Mouse (Mus musculus): Measurements from ENCODE around the gene Tbcb. TPM values are rescaled to one million over a fixed set of nuclear protein-coding genes. Genes with fewer than 3 reads are reported as not detected.
A peak's percentile ranks its signal among the peaks of the same experiment; 100 is the strongest.

The Tbcb gene
- polyA plus RNA-seq, 1 experiment from 2014 or later: 41.8 TPM

DNA sequence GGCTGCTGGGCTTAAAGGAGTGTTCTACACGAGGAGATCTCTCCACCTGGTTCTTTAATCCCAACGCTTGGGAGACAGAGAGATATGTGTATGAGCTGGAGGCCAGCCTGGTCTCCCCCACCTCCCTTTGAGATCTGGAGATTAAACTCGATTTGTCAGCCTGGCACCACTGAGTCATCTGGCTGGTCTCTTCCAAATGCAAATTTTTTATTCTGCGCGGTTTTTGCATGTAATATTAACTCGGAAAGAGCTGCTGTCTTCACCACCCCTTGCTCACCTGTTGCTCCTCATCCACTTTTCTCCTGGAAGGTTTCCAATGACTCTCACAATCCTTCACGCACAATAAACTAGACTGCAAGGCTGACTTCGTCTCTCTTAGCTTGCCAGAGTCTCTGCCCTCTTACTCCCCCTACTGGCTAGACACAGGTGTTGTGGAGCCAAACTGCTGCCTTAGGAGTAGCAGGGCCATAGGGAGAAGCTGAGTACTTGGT is 33.5 kb downstream of the Tbcb start, which contains the start of gene Capns1:
Gene Capns1 (minus strand): TSS at position 331 of the 491 bp plus-strand sequence.
- TF ChIP-seq CTCF (IDR thresholded peaks at IDR 0.05; ENCODE audit: low read depth) (peak; percentile 95), EP300 (IDR thresholded peaks at IDR 0.05; ENCODE audit: low read depth) (no peak)
- H3K9me3 ChIP-seq (ENCODE audit: low read length): no peaks in the 10 kb centered on the region
- H3K4me2 ChIP-seq (ENCODE audit: low read depth, low read length): 0 out of 2 replicates have a peak within 1 kb of the TSS, but pooled peaks have one; percentile 15
- no peak within 1 kb of the TSS for H3K27ac ChIP-seq (ENCODE audit: low read depth)
- no peak within 1 kb of the TSS for H3K4me3 ChIP-seq (ENCODE audit: low read depth, low read length)
- peaks cover 16% of the 10 kb centered on the region for H3K4me1 ChIP-seq (ENCODE audit: insufficient read depth)
- no peaks in the 10 kb centered on the region for H3K27me3 ChIP-seq (ENCODE audit: insufficient read depth, low read length)
- no peaks in the 10 kb centered on the region for H3K36me3 ChIP-seq (replicated peaks; ENCODE audit: insufficient read depth, low read length)
- WGBS (ENCODE audit: insufficient replicate concordance): 13% methylated on average over 8 of the region's 8 CpGs
- DNase-seq (peak; percentile 67), ATAC-seq (no peak)
- no peak within 1 kb of the TSS for H3K9ac ChIP-seq (replicated peaks)

- DNase-seq (no peak), ATAC-seq (no peak)
- no peaks in the 10 kb centered on the region for H3K9me3 ChIP-seq (ENCODE audit: low read length)
- no peaks in the 10 kb centered on the region for H3K27me3 ChIP-seq (ENCODE audit: insufficient read depth, low read length)
- 0 out of 2 replicates have a peak, but pooled peaks cover 3% of the 10 kb centered on the region for H3K36me3 ChIP-seq (replicated peaks; ENCODE audit: insufficient read depth, low read length)
- H3K4me3 ChIP-seq (ENCODE audit: low read depth, low read length): no peak overlapping the region
- TF ChIP-seq EP300 (IDR thresholded peaks at IDR 0.05; ENCODE audit: low read depth): no peak
- TF ChIP-seq CTCF (IDR thresholded peaks at IDR 0.05; ENCODE audit: low read depth): no peak
- no peak overlapping the region for H3K4me2 ChIP-seq (ENCODE audit: low read depth, low read length)
- H3K4me1 ChIP-seq (ENCODE audit: insufficient read depth): peaks cover 20% of the 10 kb centered on the region
- no peak overlapping the region for H3K27ac ChIP-seq (ENCODE audit: low read depth)
- WGBS (ENCODE audit: insufficient replicate concordance): 58% methylated on average over 5 of the region's 5 CpGs
- H3K9ac ChIP-seq (replicated peaks): no peak overlapping the region
Observed at GRCm38 (mm10) chr7:30197592-30198129, 34.4 kb downstream of the Tbcb start.

DNA sequence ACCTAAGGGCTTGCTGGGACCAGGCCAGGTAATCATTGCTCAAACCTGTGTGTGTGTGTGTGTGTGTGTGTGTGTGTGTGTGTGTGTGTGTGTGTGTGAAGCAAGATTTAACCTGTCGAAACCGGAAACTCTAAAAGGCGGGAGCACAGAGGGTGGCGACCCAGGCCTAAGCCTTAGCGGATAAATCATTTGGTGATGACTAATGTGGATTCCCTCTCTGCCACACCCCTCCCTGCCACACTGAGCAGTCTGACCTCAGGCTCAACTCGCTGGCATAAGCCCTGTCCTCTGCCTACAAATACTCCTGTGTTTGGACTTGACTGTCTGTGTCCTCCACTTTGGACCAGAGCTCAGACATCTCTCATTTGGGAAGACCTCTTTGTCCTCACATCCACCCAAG is 35.9 kb downstream of the Tbcb start:
- H3K27ac ChIP-seq (ENCODE audit: low read depth): no peak overlapping the region
- peak; percentile 34 for DNase-seq
- H3K36me3 ChIP-seq (replicated peaks; ENCODE audit: insufficient read depth, low read length): peaks cover 17% of the 10 kb centered on the region
- H3K9me3 ChIP-seq (ENCODE audit: low read length): no peaks in the 10 kb centered on the region
- peaks cover 20% of the 10 kb centered on the region for H3K4me1 ChIP-seq (ENCODE audit: insufficient read depth)
- peak; percentile 49 for ATAC-seq
- no peak overlapping the region for H3K9ac ChIP-seq (replicated peaks)
- WGBS (ENCODE audit: insufficient replicate concordance): 65% methylated on average over 6 of the region's 6 CpGs
- no peak overlapping the region for H3K4me3 ChIP-seq (ENCODE audit: low read depth, low read length)
- no peak overlapping the region for H3K4me2 ChIP-seq (ENCODE audit: low read depth, low read length)
- TF ChIP-seq EP300 (IDR thresholded peaks at IDR 0.05; ENCODE audit: low read depth): no peak
- TF ChIP-seq CTCF (IDR thresholded peaks at IDR 0.05; ENCODE audit: low read depth): no peak
- no peaks in the 10 kb centered on the region for H3K27me3 ChIP-seq (ENCODE audit: insufficient read depth, low read length)

DNA sequence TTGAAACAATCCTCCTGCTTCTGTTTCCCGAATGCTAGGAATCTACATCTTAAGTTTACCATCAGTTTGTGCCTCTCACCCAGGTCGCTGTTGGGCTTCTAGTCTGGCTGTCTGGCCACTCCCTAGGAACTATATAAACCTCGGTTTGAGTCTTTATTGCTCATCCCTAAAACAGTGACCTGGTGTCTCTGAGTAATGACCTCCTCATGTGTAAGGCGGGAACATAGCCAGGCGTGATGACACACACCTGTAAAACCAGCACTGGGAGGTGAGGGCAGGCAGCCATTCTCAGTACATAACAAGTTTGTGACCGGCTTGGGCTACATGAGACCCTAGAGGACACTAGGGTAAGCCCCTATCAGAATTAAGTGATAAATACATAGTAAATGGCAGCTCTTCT is 36.6 kb downstream of the Tbcb start:
- no peak for DNase-seq
- 64% methylated on average over 6 of the region's 6 CpGs for WGBS (ENCODE audit: insufficient replicate concordance)
- peaks cover 22% of the 10 kb centered on the region for H3K36me3 ChIP-seq (replicated peaks; ENCODE audit: insufficient read depth, low read length)

GRCm38 (mm10) chr7:30194884-30195283 is 37.2 kb downstream of the Tbcb start:
- Histone ChIP-seq H3K9ac (replicated peaks) (peak overlapping the region; percentile 86), H3K27ac (ENCODE audit: low read depth) (peak overlapping the region; percentile 75), H3K4me1 (ENCODE audit: insufficient read depth) (peaks cover 20% of the 10 kb centered on the region), H3K9me3 (ENCODE audit: low read length) (no peaks in the 10 kb centered on the region), H3K4me2 (ENCODE audit: low read depth, low read length) (peak overlapping the region; percentile 83), H3K36me3 (replicated peaks; ENCODE audit: insufficient read depth, low read length) (peaks cover 25% of the 10 kb centered on the region), H3K27me3 (ENCODE audit: insufficient read depth, low read length) (no peaks in the 10 kb centered on the region), H3K4me3 (ENCODE audit: low read depth, low read length) (peak overlapping the region; percentile 80)
- TF ChIP-seq EP300 (IDR thresholded peaks at IDR 0.05; ENCODE audit: low read depth) (no peak), CTCF (IDR thresholded peaks at IDR 0.05; ENCODE audit: low read depth) (no peak)
- ATAC-seq: peak; percentile 91
- DNase-seq: peak; percentile 98
- 0% methylated on average over 28 of the region's 28 CpGs for WGBS (ENCODE audit: insufficient replicate concordance)

More for the DNA sequence above, 36.6 kb downstream of the Tbcb start:
- TF ChIP-seq EP300 (IDR thresholded peaks at IDR 0.05; ENCODE audit: low read depth): no peak
- no peak for TF ChIP-seq CTCF (IDR thresholded peaks at IDR 0.05; ENCODE audit: low read depth)
- Histone ChIP-seq H3K4me2 (ENCODE audit: low read depth, low read length) (peak overlapping the region; percentile 83), H3K9me3 (ENCODE audit: low read length) (no peaks in the 10 kb centered on the region), H3K27me3 (ENCODE audit: insufficient read depth, low read length) (no peaks in the 10 kb centered on the region), H3K4me3 (ENCODE audit: low read depth, low read length) (peak overlapping the region; percentile 80; the same call in 1 of the 2 replicates), H3K27ac (ENCODE audit: low read depth) (no peak overlapping the region), H3K9ac (replicated peaks) (no peak overlapping the region), H3K4me1 (ENCODE audit: insufficient read depth) (peaks cover 20% of the 10 kb centered on the region)
- no peak for ATAC-seq

GRCm38 (mm10) chr7:30194101-30194831 is 37.8 kb downstream of the Tbcb start:
- H3K4me3 ChIP-seq (ENCODE audit: low read depth, low read length): peak overlapping the region; percentile 80
- H3K27ac ChIP-seq (ENCODE audit: low read depth): peak overlapping the region; percentile 75
- no peaks in the 10 kb centered on the region for H3K9me3 ChIP-seq (ENCODE audit: low read length)
- ATAC-seq (peak; percentile 50), DNase-seq (peak; percentile 39)
- H3K4me1 ChIP-seq (ENCODE audit: insufficient read depth): peaks cover 20% of the 10 kb centered on the region
- peak overlapping the region; percentile 83 for H3K4me2 ChIP-seq (ENCODE audit: low read depth, low read length)
- peak overlapping the region; percentile 86 for H3K9ac ChIP-seq (replicated peaks)
- no peaks in the 10 kb centered on the region for H3K27me3 ChIP-seq (ENCODE audit: insufficient read depth, low read length)
- H3K36me3 ChIP-seq (replicated peaks; ENCODE audit: insufficient read depth, low read length): peaks cover 25% of the 10 kb centered on the region
- no peak for TF ChIP-seq CTCF (IDR thresholded peaks at IDR 0.05; ENCODE audit: low read depth)
- TF ChIP-seq EP300 (IDR thresholded peaks at IDR 0.05; ENCODE audit: low read depth): no peak
- under 1% methylated on average over 26 of the region's 26 CpGs for WGBS (ENCODE audit: insufficient replicate concordance)
